Mouse (Mus musculus) stomach, postnatal 0 days (tissue): ENCODE results near the gene Atf6b. TPM values are rescaled to one million over a fixed set of nuclear protein-coding genes. Genes with fewer than 3 reads are reported as not detected.

ENCODE experiments used
- ATAC-seq: fragments of 200-750 bp; cut with Nextera tagmentation; 2 replicates; pipeline ENCODE4 v1.8.0; 2017; ENCODE audit not compliant: low FRiP score, low TSS enrichment
- DNase-seq: peaks from one replicate; pipeline ENCODE4 v3.0.0-alpha.2; 2016; ENCODE audit warnings: low spot score
- H3K27ac ChIP-seq: fragments of 300-500 bp; sonication (generic); replicated peaks from 2 replicates; pipeline ENCODE4 v1.5.1; 2014; ENCODE audit warnings: mild to moderate bottlenecking, control low read depth
- H3K27me3 ChIP-seq: fragments of 300-500 bp; sonication (generic); 2 replicates; pipeline ENCODE4 v1.6.1; 2014; ENCODE audit warnings: low read length; ENCODE audit not compliant: control insufficient read depth, insufficient read depth
- H3K36me3 ChIP-seq: fragments of 300-500 bp; sonication (generic); 2 replicates; pipeline ENCODE4 v1.6.1; 2014; ENCODE audit warnings: low read length, mixed read lengths; ENCODE audit not compliant: control insufficient read depth, insufficient read depth
- H3K4me1 ChIP-seq: fragments of 300-500 bp; sonication (generic); replicated peaks from 2 replicates; pipeline ENCODE4 v1.6.1; 2014; ENCODE audit warnings: antibody characterized with exemption; ENCODE audit not compliant: control insufficient read depth, insufficient read depth
- H3K4me2 ChIP-seq: fragments of 300-500 bp; sonication (generic); replicated peaks from 2 replicates; pipeline ENCODE4 v1.6.1; 2014; ENCODE audit warnings: low read depth, mild to moderate bottlenecking, control low read depth, moderate library complexity
- H3K4me3 ChIP-seq: fragments of 300-500 bp; sonication (generic); 2 replicates; pipeline ENCODE4 v1.5.1; 2014; ENCODE audit warnings: low read depth, low read length, control low read depth
- H3K9ac ChIP-seq: fragments of 300-500 bp; sonication (generic); 2 replicates; pipeline ENCODE4 v1.6.1; 2014; ENCODE audit warnings: mild to moderate bottlenecking, low read length, control low read depth, mixed read lengths
- H3K9me3 ChIP-seq: fragments of 300-500 bp; sonication (generic); 2 replicates; pipeline ENCODE4 v1.6.1; 2016; ENCODE audit warnings: low read length; ENCODE audit not compliant: control insufficient read depth
- CTCF ChIP-seq: IDR thresholded peaks from 2 replicates; pipeline ENCODE4 v1.5.1; 2016; ENCODE audit warnings: antibody characterized with exemption, low read depth, mild to moderate bottlenecking, moderate library complexity
- EP300 ChIP-seq: optimal IDR thresholded peaks from 2 replicates; pipeline ENCODE3; 2016; ENCODE audit warnings: antibody characterized with exemption
- WGBS: fragments of 180-500 bp; shearing (Covaris S2); extraction: QIAGEN DNeasy Blood & Tissue Kit; methylation state at CpG from one replicate; pipeline ENCODE4 v1.1.7; 2014; 5-methylcytosine and 5-hydroxymethylcytosine counted together
- polyA plus RNA-seq: library from polyadenylated mRNA; unstranded; fragments of >200 nt; fragmentation: Nextera tagmentation; extraction: Ambion mirVana; gene quantifications from 2 replicates; pipeline ENCODE4 v1.2.1, GENCODE M21; 2015

Atf6b gene
- polyA plus RNA-seq, 1 experiment from 2014 or later: 35.4 TPM

- Histone ChIP-seq H3K27me3 (0 out of 2 replicates have a peak, but pooled peaks cover 2% of the 10 kb centered on the region), H3K4me2 (peak within 1 kb of the TSS; percentile 93), H3K4me1 (peaks cover 22% of the 10 kb centered on the region), H3K9me3 (no peaks in the 10 kb centered on the region), H3K36me3 (no peaks in the 10 kb centered on the region; the same call in 1 of the 2 replicates), H3K4me3 (peak within 1 kb of the TSS; percentile 67), H3K27ac (peak within 1 kb of the TSS; percentile 97), H3K9ac (peak within 1 kb of the TSS; percentile 70)
- WGBS: 2% methylated on average over 29 of the region's 29 CpGs
- ATAC-seq (peak; percentile 3; the same call in 1 of the 2 replicates), DNase-seq (peak; percentile 64)
- 0 out of 2 replicates have a peak, but pooled peaks have one; percentile 12 for TF ChIP-seq CTCF
- TF ChIP-seq EP300: no peak
Observed at GRCm38 (mm10) chr17:34627943-34628643, 18.9 kb upstream of the Atf6b start, which contains the start of gene Ppt2. TSS of gene Ppt2 (minus strand) at chr17:34628510.

- H3K4me1 ChIP-seq: peaks cover 22% of the 10 kb centered on the region
- H3K9ac ChIP-seq: peak overlapping the region; percentile 70; the same call in 1 of the 2 replicates
- TF ChIP-seq EP300 (no peak), CTCF (no peak)
Observed at GRCm38 (mm10) chr17:34628644-34628967, 18.3 kb upstream of the Atf6b start.

GRCm38 (mm10) chr17:34629221-34629751, 17.7 kb upstream of the Atf6b start, which contains the start of gene Prrt1:
TSS of gene Prrt1 (plus strand) at chr17:34629533.
- Histone ChIP-seq H3K4me3 (peak within 1 kb of the TSS; percentile 67), H3K4me1 (peaks cover 22% of the 10 kb centered on the region), H3K27me3 (0 out of 2 replicates have a peak, but pooled peaks cover 2% of the 10 kb centered on the region), H3K27ac (peak within 1 kb of the TSS; percentile 97), H3K36me3 (no peaks in the 10 kb centered on the region; the same call in 1 of the 2 replicates), H3K9me3 (no peaks in the 10 kb centered on the region), H3K4me2 (peak within 1 kb of the TSS; percentile 93), H3K9ac (peak within 1 kb of the TSS; percentile 70)
- 12% methylated on average over 16 of the region's 16 CpGs for WGBS
- ATAC-seq (no peak), DNase-seq (no peak)
- no peak for TF ChIP-seq EP300
- no peak for TF ChIP-seq CTCF

More at GRCm38 (mm10) chr17:34628644-34628967, 18.3 kb upstream of the Atf6b start:
- Histone ChIP-seq H3K36me3 (no peaks in the 10 kb centered on the region; the same call in 1 of the 2 replicates), H3K27me3 (0 out of 2 replicates have a peak, but pooled peaks cover 2% of the 10 kb centered on the region), H3K4me3 (peak overlapping the region; percentile 67), H3K9me3 (no peaks in the 10 kb centered on the region), H3K4me2 (peak overlapping the region; percentile 93), H3K27ac (peak overlapping the region; percentile 97)
- WGBS: 25% methylated on average over 5 of the region's 5 CpGs
- no peak for ATAC-seq
- DNase-seq: no peak

- no peak overlapping the region for H3K9ac ChIP-seq
- ATAC-seq (no peak), DNase-seq (no peak)
- 45% methylated on average over 12 of the region's 12 CpGs for WGBS
- 0 out of 2 replicates have a peak, but pooled peaks cover 2% of the 10 kb centered on the region for H3K27me3 ChIP-seq
- H3K4me2 ChIP-seq: peak overlapping the region; percentile 93
- TF ChIP-seq EP300: no peak
- TF ChIP-seq CTCF: no peak
- H3K9me3 ChIP-seq: no peaks in the 10 kb centered on the region
- no peak overlapping the region for H3K27ac ChIP-seq
- H3K4me1 ChIP-seq: peaks cover 22% of the 10 kb centered on the region
- H3K4me3 ChIP-seq: peak overlapping the region; percentile 23; the same call in 1 of the 2 replicates
- no peaks in the 10 kb centered on the region; the same call in 1 of the 2 replicates for H3K36me3 ChIP-seq
Observed at GRCm38 (mm10) chr17:34629796-34630603, 16.9 kb upstream of the Atf6b start.

- Histone ChIP-seq H3K4me1 (peaks cover 22% of the 10 kb centered on the region), H3K9me3 (no peaks in the 10 kb centered on the region), H3K27me3 (0 out of 2 replicates have a peak, but pooled peaks cover 2% of the 10 kb centered on the region), H3K27ac (no peak overlapping the region), H3K4me3 (peak overlapping the region; percentile 19; the same call in 1 of the 2 replicates), H3K9ac (peak overlapping the region; percentile 45), H3K36me3 (no peaks in the 10 kb centered on the region), H3K4me2 (peak overlapping the region; percentile 43)
- 8% methylated on average over 36 of the region's 48 CpGs for WGBS
- ATAC-seq (no peak), DNase-seq (no peak)
- TF ChIP-seq CTCF: no peak
- TF ChIP-seq EP300: no peak
Observed at GRCm38 (mm10) chr17:34630761-34631301, 16.1 kb upstream of the Atf6b start.
